Mouse (Mus musculus) MEL (cell line): Measurements from ENCODE around the gene Syne2. TPM values are rescaled to one million over a fixed set of nuclear protein-coding genes. Genes with fewer than 3 reads are reported as not detected.

Experiments
- DNase-seq: peaks from one replicate; pipeline ENCODE4 v3.0.0; 2011; ENCODE audit warnings: low read depth, low spot score
- H3K27ac ChIP-seq: 2 replicates; pipeline ENCODE4 v1.5.1; 2012; ENCODE audit warnings: low read depth, mild to moderate bottlenecking, control low read depth, low read length, moderate library complexity; ENCODE audit not compliant: control insufficient read depth
- H3K27me3 ChIP-seq, 2 experiments: fragments of 150-350 bp in 1 of 2; sonication (generic) in 1 of 2; 2 replicates each; pipeline ENCODE4 v1.6.1; 2012; ENCODE audit warnings: low read length in 2 of 2, mild to moderate bottlenecking in 2 of 2, improper control_type of control experiment in 1 of 2, moderate library complexity in 1 of 2; ENCODE audit not compliant: insufficient read depth in 2 of 2, control insufficient read depth in 1 of 2
- H3K36me3 ChIP-seq, 2 experiments: 2 replicates each; pipeline ENCODE4 v1.6.1; 2012 to 2014; ENCODE audit warnings: low read length in 2 of 2, improper control_type of control experiment in 1 of 2, inconsistent platforms in 1 of 2, mild to moderate bottlenecking in 1 of 2; ENCODE audit not compliant: insufficient read depth in 2 of 2, control insufficient read depth in 1 of 2
- H3K4me1 ChIP-seq, 2 experiments: fragments of 150-350 bp in 1 of 2; sonication (generic) in 1 of 2; 2 replicates each; pipeline ENCODE4 v1.6.1; 2012; ENCODE audit warnings: low read length in 2 of 2, improper control_type of control experiment in 1 of 2, mild to moderate bottlenecking in 1 of 2; ENCODE audit not compliant: insufficient read depth in 2 of 2, control insufficient read depth in 1 of 2
- H3K4me3 ChIP-seq, 2 experiments: fragments of 150-350 bp in 1 of 2; sonication (generic) in 1 of 2; 2 replicates each; pipeline ENCODE4 v1.5.1; 2012; ENCODE audit warnings: low read depth in 2 of 2, low read length in 2 of 2, mild to moderate bottlenecking in 2 of 2, moderate library complexity in 2 of 2, control low read depth in 1 of 2, improper control_type of control experiment in 1 of 2; ENCODE audit not compliant: control insufficient read depth in 1 of 2, insufficient read depth in 1 of 2
- H3K79me2 ChIP-seq: 2 replicates; pipeline ENCODE4 v1.6.1; 2012; ENCODE audit warnings: mild to moderate bottlenecking, low read length, moderate library complexity; ENCODE audit not compliant: control insufficient read depth, poor library complexity, insufficient read depth
- H3K9ac ChIP-seq: 2 replicates; pipeline ENCODE4 v1.6.1; 2012; ENCODE audit warnings: low read depth, mild to moderate bottlenecking, control low read depth, low read length, moderate library complexity; ENCODE audit not compliant: control insufficient read depth, poor library complexity, severe bottlenecking
- H3K9me3 ChIP-seq: fragments of 150-350 bp; sonication (generic); replicated peaks from 2 replicates; pipeline ENCODE4 v1.6.1; 2012; ENCODE audit warnings: mild to moderate bottlenecking, low read length, improper control_type of control experiment, moderate library complexity; ENCODE audit not compliant: insufficient read depth
- CTCF ChIP-seq, 3 experiments: IDR thresholded peaks in 2 of 3; conservative IDR thresholded peaks in 1 of 3; 2 replicates each; pipeline ENCODE4 v1.5.1; 2011 to 2012; ENCODE audit warnings: low read length in 3 of 3, low read depth in 2 of 3, mild to moderate bottlenecking in 2 of 3, improper control_type of control experiment in 1 of 3, inconsistent platforms in 1 of 3, mixed read lengths in 1 of 3, moderate library complexity in 1 of 3; ENCODE audit not compliant: control insufficient read depth in 1 of 3, insufficient read depth in 1 of 3, poor library complexity in 1 of 3, severe bottlenecking in 1 of 3
- EP300 ChIP-seq, 2 experiments: IDR thresholded peaks; 2 replicates each; pipeline ENCODE4 v1.6.1; 2011; ENCODE audit warnings: improper control_type of control experiment in 2 of 2, low read length in 2 of 2, low read depth in 1 of 2, mild to moderate bottlenecking in 1 of 2
- HCFC1 ChIP-seq: IDR thresholded peaks from 2 replicates; pipeline ENCODE4 v1.6.1; 2012; ENCODE audit warnings: low read depth, mild to moderate bottlenecking, inconsistent platforms, low read length, improper control_type of control experiment, moderate library complexity
- JUND ChIP-seq: IDR thresholded peaks from 2 replicates; pipeline ENCODE4 v1.6.1; 2011; ENCODE audit warnings: low read depth, mild to moderate bottlenecking, improper control_type of control experiment, low read length
- KAT2A ChIP-seq: conservative IDR thresholded peaks from 2 replicates; pipeline ENCODE4 v1.6.1; 2012; ENCODE audit warnings: low read depth, low read length, improper control_type of control experiment, inconsistent platforms
- MAX ChIP-seq: IDR thresholded peaks from 2 replicates; pipeline ENCODE4 v1.6.1; 2011; ENCODE audit warnings: low read length, improper control_type of control experiment
- MEF2A ChIP-seq: IDR thresholded peaks from 2 replicates; pipeline ENCODE4 v1.6.1; 2014; ENCODE audit warnings: low read depth, mild to moderate bottlenecking, inconsistent platforms, low read length, improper control_type of control experiment; ENCODE audit not compliant: poor library complexity, insufficient replicate concordance, severe bottlenecking; ENCODE audit errors: extremely low read depth
- MXI1 ChIP-seq: IDR thresholded peaks from 2 replicates; pipeline ENCODE4 v1.6.1; 2011; ENCODE audit warnings: mild to moderate bottlenecking, low read depth, low read length, improper control_type of control experiment
- MYB ChIP-seq: IDR thresholded peaks from 2 replicates; pipeline ENCODE4 v1.6.1; 2011; ENCODE audit warnings: mild to moderate bottlenecking, low read depth, low read length, improper control_type of control experiment
- MYC ChIP-seq: IDR thresholded peaks from 2 replicates; pipeline ENCODE4 v1.6.1; 2011; ENCODE audit warnings: low read depth, mild to moderate bottlenecking, low read length, improper control_type of control experiment, moderate library complexity
- POLR2AphosphoS5 ChIP-seq: IDR thresholded peaks from 2 replicates; pipeline ENCODE4 v1.6.1; 2012; ENCODE audit warnings: low read depth, borderline replicate concordance, mild to moderate bottlenecking, inconsistent platforms, low read length, moderate library complexity, mixed read lengths
- RAD21 ChIP-seq: IDR thresholded peaks from 2 replicates; pipeline ENCODE4 v1.6.1; 2011; ENCODE audit warnings: mild to moderate bottlenecking, low read depth, low read length, improper control_type of control experiment
- RCOR1 ChIP-seq: IDR thresholded peaks from 2 replicates; pipeline ENCODE4 v1.6.1; 2012; ENCODE audit warnings: low read depth, mild to moderate bottlenecking, inconsistent platforms, low read length, improper control_type of control experiment
- SMC3 ChIP-seq: IDR thresholded peaks from 2 replicates; pipeline ENCODE4 v1.6.1; 2011; ENCODE audit warnings: low read depth, low read length, improper control_type of control experiment
- TAL1 ChIP-seq: IDR thresholded peaks from 2 replicates; pipeline ENCODE4 v1.6.1; 2012; ENCODE audit warnings: mild to moderate bottlenecking, inconsistent platforms, low read length, moderate library complexity, mixed read lengths
- UBTF ChIP-seq: IDR thresholded peaks from 2 replicates; pipeline ENCODE4 v1.6.1; 2012; ENCODE audit warnings: low read depth, mild to moderate bottlenecking, inconsistent platforms, low read length, improper control_type of control experiment, moderate library complexity, borderline replicate concordance; ENCODE audit not compliant: insufficient read depth
- USF1 ChIP-seq: IDR thresholded peaks from 2 replicates; pipeline ENCODE4 v1.6.1; 2014; ENCODE audit warnings: low read depth, mild to moderate bottlenecking, inconsistent platforms, low read length, improper control_type of control experiment, moderate library complexity
- ZC3H11A ChIP-seq: IDR thresholded peaks from 2 replicates; pipeline ENCODE4 v1.6.1; 2012; ENCODE audit warnings: low read depth, mild to moderate bottlenecking, inconsistent platforms, low read length, improper control_type of control experiment
- polyA plus RNA-seq, 2 experiments: library from polyadenylated mRNA; stranded (reverse) in 1 of 2; unstranded in 1 of 2; fragments of >175 nt in 1 of 2; fragments of >200 nt in 1 of 2; gene quantifications; 2 replicates each; pipeline versions ENCODE4 v1.2.1 to v1.2.4; 2012; ENCODE audit warnings: low replicate concordance in 2 of 2, low read depth in 1 of 2; ENCODE audit not compliant: insufficient read length in 2 of 2, insufficient read depth in 1 of 2, missing spikeins in 1 of 2
- total RNA-seq: library from RNA; depleted of rRNA; stranded (reverse); fragments of 300-350 nt; gene quantifications from 2 replicates; pipeline ENCODE4 v1.2.3, GENCODE M21; 2012

Gene Syne2
- total and polyA plus RNA-seq, 3 experiments, result 0.06 to 0.15 TPM; not detected in 1

GRCm38 (mm10) chr12:75789451-75789850 lies 28.5 kb upstream of the Syne2 start:
- TF ChIP-seq USF1 (no peak), EP300 (IDR thresholded peaks at IDR 0.05; ENCODE audit: low read depth in 1 of 2, low read length in 2 of 2) (no peak), KAT2A (no peak), MYB (no peak), TAL1 (no peak), RCOR1 (no peak), UBTF (no peak)
- DNase-seq, result peak; percentile 25
- no peaks in the 10 kb centered on the region for H3K36me3 ChIP-seq
- no peak overlapping the region for H3K9ac ChIP-seq
- H3K27ac ChIP-seq, result no peak overlapping the region
- H3K27me3 ChIP-seq, result peaks cover 8 to 11% of the 10 kb centered on the region in 2 experiments
- H3K9me3 ChIP-seq, result no peaks in the 10 kb centered on the region
- H3K4me1 ChIP-seq, result no peaks in the 10 kb centered on the region
- no peaks in the 10 kb centered on the region for H3K79me2 ChIP-seq
- H3K4me3 ChIP-seq, result no peak overlapping the region

- no peaks in the 10 kb centered on the region for H3K79me2 ChIP-seq
- peaks cover 7 to 12% of the 10 kb centered on the region in 2 experiments for H3K27me3 ChIP-seq
- TF ChIP-seq MXI1, result no peak
- no peak for TF ChIP-seq MYC
- TF ChIP-seq TAL1, result no peak
- no peak for TF ChIP-seq CTCF (IDR thresholded peaks at IDR 0.05 in 2 of 3, conservative IDR thresholded peaks at IDR 0.05 in 1 of 3; ENCODE audit: control insufficient read depth in 1 of 3, insufficient read depth in 1 of 3, low read depth in 2 of 3, low read length in 3 of 3, poor library complexity in 1 of 3, severe bottlenecking in 1 of 3)
- TF ChIP-seq JUND, result no peak
- TF ChIP-seq RAD21, result no peak
- TF ChIP-seq MYB, result no peak
- no peak for TF ChIP-seq SMC3
- no peak for TF ChIP-seq HCFC1
- TF ChIP-seq POLR2AphosphoS5, result no peak
- H3K9ac ChIP-seq, result no peak overlapping the region
- no peak for DNase-seq
- no peaks in the 10 kb centered on the region for H3K4me1 ChIP-seq
- H3K36me3 ChIP-seq, result no peaks in the 10 kb centered on the region
- no peak overlapping the region for H3K27ac ChIP-seq
- no peak overlapping the region for H3K4me3 ChIP-seq
- H3K9me3 ChIP-seq, result no peaks in the 10 kb centered on the region
Measured at GRCm38 (mm10) chr12:75794527-75794926, 23.4 kb upstream of the Syne2 start.

GRCm38 (mm10) chr12:75796510-75796909 lies 21.4 kb upstream of the Syne2 start:
- peak; percentile 58 for TF ChIP-seq ZC3H11A
- 0 out of 2 replicates have a peak, but pooled peaks have one; percentile 60 for TF ChIP-seq MYC
- TF ChIP-seq UBTF, result no peak
- TF ChIP-seq SMC3, result peak; percentile 76
- peak; percentile 69 for TF ChIP-seq RAD21
- peak; percentile 47 to 68 (median 67) for TF ChIP-seq CTCF (IDR thresholded peaks at IDR 0.05 in 2 of 3, conservative IDR thresholded peaks at IDR 0.05 in 1 of 3; ENCODE audit: control insufficient read depth in 1 of 3, insufficient read depth in 1 of 3, low read depth in 2 of 3, low read length in 3 of 3, poor library complexity in 1 of 3, severe bottlenecking in 1 of 3)
- 0 out of 2 replicates have a peak, but pooled peaks have one; percentile 23 for TF ChIP-seq MAX
- TF ChIP-seq MEF2A, result no peak
- H3K4me3 ChIP-seq, result no peak overlapping the region
- DNase-seq, result peak; percentile 48
- no peak overlapping the region for H3K9ac ChIP-seq
- no peak overlapping the region for H3K27ac ChIP-seq
- H3K4me1 ChIP-seq, result no peaks in the 10 kb centered on the region
- no peaks in the 10 kb centered on the region for H3K9me3 ChIP-seq
- no peaks in the 10 kb centered on the region for H3K36me3 ChIP-seq
- no peaks in the 10 kb centered on the region for H3K79me2 ChIP-seq
- peaks cover 7 to 9% of the 10 kb centered on the region in 2 experiments for H3K27me3 ChIP-seq
